Mouse (Mus musculus) cerebellum, adult 2 months (tissue): ENCODE measurements around the gene Cfap61.

ENCODE experiments used
- CTCF ChIP-seq: fragments of 200-500 bp; IDR thresholded peaks from 2 replicates; pipeline ENCODE4 v1.5.1; 2011; ENCODE audit warnings: low read depth, mild to moderate bottlenecking, control low read depth, low read length, moderate library complexity, borderline replicate concordance; ENCODE audit not compliant: insufficient read depth
- POLR2A ChIP-seq: fragments of 200-500 bp; IDR thresholded peaks from 2 replicates; pipeline ENCODE4 v1.6.1; 2011; ENCODE audit warnings: low read length, control low read depth, borderline replicate concordance; ENCODE audit not compliant: insufficient read depth

DNA sequence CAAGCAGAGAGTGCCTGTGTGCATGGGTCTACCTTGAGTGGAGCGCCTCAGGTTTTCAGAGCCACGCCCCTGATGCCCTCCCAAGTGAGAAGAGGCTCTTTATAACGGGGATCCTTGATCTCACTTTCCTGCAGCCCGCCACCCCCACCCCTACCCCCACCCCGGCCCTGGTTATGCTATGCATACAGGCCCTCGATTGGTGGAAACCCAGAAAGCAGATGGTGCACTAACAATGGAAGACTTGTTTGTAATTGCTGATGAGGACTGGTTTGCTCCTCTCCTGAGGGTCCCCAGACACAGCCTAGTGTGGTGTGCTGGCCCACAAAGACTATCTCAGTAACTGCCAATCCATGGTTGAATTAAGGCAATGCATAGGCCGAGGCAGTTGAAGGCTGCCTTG lies 314.4 kb downstream of the Cfap61 start:
- no peak for TF ChIP-seq CTCF
- no peak for TF ChIP-seq POLR2A
